Mouse (Mus musculus) MEL (cell line): ENCODE measurements around the gene Tssk6.

ENCODE experiments used
- CTCF ChIP-seq, 3 experiments: IDR thresholded peaks in 2 of 3; conservative IDR thresholded peaks in 1 of 3; 2 replicates each; pipeline ENCODE4 v1.5.1; 2011 to 2012; ENCODE audit warnings: low read length in 3 of 3, low read depth in 2 of 3, mild to moderate bottlenecking in 2 of 3, improper control_type of control experiment in 1 of 3, inconsistent platforms in 1 of 3, mixed read lengths in 1 of 3, moderate library complexity in 1 of 3; ENCODE audit not compliant: control insufficient read depth in 1 of 3, insufficient read depth in 1 of 3, poor library complexity in 1 of 3, severe bottlenecking in 1 of 3
- HCFC1 ChIP-seq: IDR thresholded peaks from 2 replicates; pipeline ENCODE4 v1.6.1; 2012; ENCODE audit warnings: low read depth, mild to moderate bottlenecking, inconsistent platforms, low read length, improper control_type of control experiment, moderate library complexity
- MAX ChIP-seq: IDR thresholded peaks from 2 replicates; pipeline ENCODE4 v1.6.1; 2011; ENCODE audit warnings: low read length, improper control_type of control experiment
- NRF1 ChIP-seq: IDR thresholded peaks from 2 replicates; pipeline ENCODE4 v1.6.1; 2014; ENCODE audit warnings: low read depth, mild to moderate bottlenecking, inconsistent platforms, low read length, improper control_type of control experiment, moderate library complexity; ENCODE audit not compliant: poor library complexity, insufficient read depth, severe bottlenecking
- POLR2A ChIP-seq, 2 experiments: IDR thresholded peaks; 2 replicates each; pipeline ENCODE4 v1.6.1; 2011 to 2012; ENCODE audit warnings: low read length in 2 of 2, mild to moderate bottlenecking in 2 of 2, control low read depth in 1 of 2, improper control_type of control experiment in 1 of 2, low read depth in 1 of 2, moderate library complexity in 1 of 2; ENCODE audit not compliant: control insufficient read depth in 1 of 2, insufficient read depth in 1 of 2, poor library complexity in 1 of 2
- POLR2AphosphoS2 ChIP-seq: IDR thresholded peaks from 2 replicates; pipeline ENCODE4 v1.6.1; 2011; ENCODE audit warnings: low read length, improper control_type of control experiment
- TAL1 ChIP-seq: IDR thresholded peaks from 2 replicates; pipeline ENCODE4 v1.6.1; 2012; ENCODE audit warnings: mild to moderate bottlenecking, inconsistent platforms, low read length, moderate library complexity, mixed read lengths
- TCF12 ChIP-seq: IDR thresholded peaks from 2 replicates; pipeline ENCODE4 v1.6.1; 2014; ENCODE audit warnings: low read depth, mild to moderate bottlenecking, inconsistent platforms, low read length, improper control_type of control experiment, moderate library complexity

DNA sequence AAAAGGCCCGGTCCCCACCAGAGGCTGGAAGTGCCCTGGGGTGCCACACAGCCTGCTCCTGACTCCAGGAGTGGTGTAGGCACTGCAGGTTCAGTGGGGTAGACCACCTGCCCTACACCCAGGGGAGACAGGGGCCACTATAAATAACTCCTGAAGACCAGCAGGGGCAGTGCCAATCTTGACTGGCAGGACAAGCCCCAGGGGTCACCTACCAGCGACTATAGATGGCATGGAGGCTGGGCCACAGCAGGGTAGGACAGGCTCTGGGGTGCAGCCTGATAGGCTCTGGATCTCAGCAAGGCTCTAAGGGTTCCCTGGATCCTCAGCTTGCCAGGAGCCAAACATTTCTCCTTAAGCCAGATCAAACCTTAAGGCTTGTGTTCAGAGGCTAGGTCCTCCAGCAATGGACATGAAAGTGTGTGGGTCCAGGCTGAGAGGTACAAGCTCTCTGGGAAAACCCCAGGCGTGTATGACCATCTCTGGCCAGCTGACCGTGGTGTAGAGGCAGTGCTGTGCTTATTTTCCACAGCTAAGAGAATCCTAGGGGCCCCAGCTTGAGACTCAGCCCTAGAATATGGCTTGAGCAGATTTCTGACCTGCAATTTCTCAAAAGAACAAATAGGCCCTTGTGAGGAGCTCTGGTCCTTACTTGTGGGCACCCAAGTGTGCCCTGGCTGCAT is 6.1 kb upstream of the Tssk6 start:
- TF ChIP-seq POLR2AphosphoS2 (no peak), CTCF (IDR thresholded peaks at IDR 0.05 in 2 of 3, conservative IDR thresholded peaks at IDR 0.05 in 1 of 3; ENCODE audit: control insufficient read depth in 1 of 3, insufficient read depth in 1 of 3, low read depth in 2 of 3, low read length in 3 of 3, poor library complexity in 1 of 3, severe bottlenecking in 1 of 3) (no peak), TCF12 (no peak), POLR2A (IDR thresholded peaks at IDR 0.05; ENCODE audit: control insufficient read depth in 1 of 2, insufficient read depth in 1 of 2, low read depth in 1 of 2, low read length in 2 of 2, poor library complexity in 1 of 2) (no peak), NRF1 (no peak), MAX (no peak), TAL1 (no peak), HCFC1 (no peak)
